Mouse (Mus musculus) G1E (cell line): ENCODE measurements at regions not wholly inside any gene's neighbourhood (a gene's known extent, or its start where the extent isn't known, plus 50 kb on each side); places are given as distances from the start of the nearest gene placed in this dataset.

ENCODE experiments used
- ATAC-seq: 2 replicates; pipeline ENCODE4 v1.8.0; 2016; ENCODE audit warnings: mild to moderate bottlenecking; ENCODE audit not compliant: insufficient number of reproducible peaks, poor library complexity, low FRiP score, severe bottlenecking; ENCODE audit errors: extremely low read depth
- DNase-seq: peaks from one replicate; pipeline ENCODE4 v3.0.0; 2012; ENCODE audit warnings: low spot score
- H3K27me3 ChIP-seq: 2 replicates; pipeline ENCODE4 v1.6.1; 2012; ENCODE audit warnings: mild to moderate bottlenecking, low read length, inconsistent platforms; ENCODE audit not compliant: insufficient read depth
- H3K36me3 ChIP-seq: replicated peaks from 2 replicates; pipeline ENCODE3; 2012; ENCODE audit warnings: mild to moderate bottlenecking, inconsistent platforms
- H3K4me1 ChIP-seq: 2 replicates; pipeline ENCODE4 v1.6.1; 2012; ENCODE audit warnings: low read depth, low read length, inconsistent platforms, mixed read lengths; ENCODE audit not compliant: insufficient read depth
- H3K4me3 ChIP-seq: 2 replicates; pipeline ENCODE4 v1.5.1; 2012; ENCODE audit warnings: low read depth, mild to moderate bottlenecking, inconsistent platforms, low read length, moderate library complexity, mixed read lengths
- H3K9me3 ChIP-seq: replicated peaks from 2 replicates; pipeline ENCODE4 v1.6.1; 2012; ENCODE audit warnings: inconsistent platforms
- CTCF ChIP-seq: IDR thresholded peaks from 2 replicates; pipeline ENCODE4 v1.5.1; 2012; ENCODE audit warnings: low read depth, low read length, inconsistent platforms, mixed read lengths
- GATA1 ChIP-seq: IDR thresholded peaks from 2 replicates; pipeline ENCODE4 v1.6.1; 2012; ENCODE audit warnings: borderline replicate concordance, low read length, inconsistent platforms, mixed read lengths
- GATA2 ChIP-seq: IDR thresholded peaks from 2 replicates; pipeline ENCODE4 v1.6.1; 2012; ENCODE audit warnings: low read depth, low read length, inconsistent platforms, borderline replicate concordance
- POLR2AphosphoS5 ChIP-seq: IDR thresholded peaks from 2 replicates; pipeline ENCODE4 v1.6.1; 2012; ENCODE audit warnings: low read depth, low read length, inconsistent platforms; ENCODE audit not compliant: insufficient replicate concordance
- TAL1 ChIP-seq: conservative IDR thresholded peaks from 2 replicates; pipeline ENCODE4 v1.6.1; 2012; ENCODE audit warnings: low read depth, low read length, inconsistent platforms, mixed read lengths

DNA sequence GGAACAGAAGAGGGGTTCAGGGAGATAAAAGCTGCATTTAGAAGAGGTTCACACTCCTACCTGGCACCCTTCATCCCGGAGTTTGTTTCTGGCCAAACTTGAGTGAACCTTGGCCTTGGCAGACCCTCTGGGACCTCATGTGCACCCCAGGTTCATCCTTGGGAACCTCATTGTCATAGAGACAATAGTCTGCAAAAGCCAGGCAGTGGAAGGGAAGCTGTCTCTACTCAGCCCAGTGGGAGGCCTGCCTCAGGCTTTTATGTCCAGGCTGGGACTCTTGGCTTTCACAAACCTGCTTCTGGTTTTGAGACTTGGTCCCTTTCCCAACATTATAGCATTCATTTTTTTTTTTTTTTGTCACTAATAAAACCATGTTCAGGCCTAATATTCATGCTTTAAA lies 80.3 kb upstream of the Ctbp2 start:
- no peaks in the 10 kb centered on the region for H3K36me3 ChIP-seq
- no peaks in the 10 kb centered on the region for H3K9me3 ChIP-seq
- no peak for DNase-seq
- no peak overlapping the region for H3K4me3 ChIP-seq
- no peak for ATAC-seq
- no peak for TF ChIP-seq POLR2AphosphoS5
- no peak for TF ChIP-seq GATA1
- TF ChIP-seq TAL1: no peak
- TF ChIP-seq GATA2: no peak
- TF ChIP-seq CTCF: no peak
- no peaks in the 10 kb centered on the region for H3K27me3 ChIP-seq
- no peaks in the 10 kb centered on the region for H3K4me1 ChIP-seq

DNA sequence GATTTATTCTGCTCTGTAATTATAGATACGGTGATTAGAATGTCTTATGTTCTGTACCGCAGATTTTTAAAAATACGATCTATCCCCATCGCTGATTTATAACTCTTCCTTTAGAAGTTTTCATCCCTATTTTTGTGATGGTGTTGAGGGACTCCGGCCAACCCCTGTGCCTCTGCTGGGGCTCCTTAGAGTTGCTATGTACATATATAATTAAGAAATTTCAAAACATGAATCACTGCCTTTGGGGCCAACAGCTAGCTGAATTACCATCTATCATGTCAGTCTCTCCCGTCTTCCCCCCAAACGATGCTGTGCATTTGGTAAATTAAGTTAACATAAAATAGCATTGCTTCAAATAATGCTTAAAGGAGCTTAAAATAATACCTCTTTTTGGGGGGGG lies 79.8 kb upstream of the Ctbp2 start:
- Histone ChIP-seq H3K4me3 (no peak overlapping the region), H3K36me3 (no peaks in the 10 kb centered on the region), H3K9me3 (no peaks in the 10 kb centered on the region), H3K4me1 (no peaks in the 10 kb centered on the region), H3K27me3 (no peaks in the 10 kb centered on the region)
- ATAC-seq (no peak), DNase-seq (no peak)
- TF ChIP-seq GATA2: no peak

GRCm38 (mm10) chr7:133202092-133202880 lies 78.1 kb upstream of the Ctbp2 start:
- Histone ChIP-seq H3K36me3 (no peaks in the 10 kb centered on the region), H3K27me3 (no peaks in the 10 kb centered on the region), H3K4me1 (no peaks in the 10 kb centered on the region), H3K4me3 (no peak overlapping the region), H3K9me3 (no peaks in the 10 kb centered on the region)
- ATAC-seq (no peak), DNase-seq (no peak)
- TF ChIP-seq TAL1 (no peak), GATA1 (no peak), GATA2 (no peak), POLR2AphosphoS5 (no peak), CTCF (no peak)

DNA sequence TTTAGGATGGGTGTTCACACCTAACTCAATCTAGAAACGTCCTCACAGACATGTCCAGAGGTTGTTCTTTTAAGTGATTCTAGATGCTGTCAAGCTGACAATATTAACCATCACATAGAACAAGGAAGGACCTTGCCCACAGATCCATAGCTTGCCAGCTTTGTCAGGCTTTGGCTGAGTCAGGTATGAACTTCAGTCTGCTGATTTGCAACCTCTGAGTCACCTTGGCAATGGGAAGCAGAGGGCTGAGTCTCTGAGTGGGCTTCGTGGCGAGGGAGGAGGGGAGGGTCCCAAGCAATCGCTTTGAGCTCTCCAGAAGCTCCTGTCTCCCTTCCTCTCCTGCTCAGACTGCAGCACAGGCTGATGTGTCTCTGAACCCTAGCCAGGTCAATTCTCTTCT lies 74.9 kb upstream of the Ctbp2 start:
- H3K36me3 ChIP-seq: no peaks in the 10 kb centered on the region
- TF ChIP-seq TAL1 (no peak), POLR2AphosphoS5 (no peak), GATA2 (no peak), GATA1 (no peak), CTCF (no peak)
- no peaks in the 10 kb centered on the region for H3K27me3 ChIP-seq

GRCm38 (mm10) chr7:133189880-133190462 lies 65.8 kb upstream of the Ctbp2 start:
- no peaks in the 10 kb centered on the region for H3K27me3 ChIP-seq
- H3K36me3 ChIP-seq: no peaks in the 10 kb centered on the region
- 0 out of 2 replicates have a peak, but pooled peaks cover 2% of the 10 kb centered on the region for H3K4me1 ChIP-seq
- H3K9me3 ChIP-seq: peaks cover 4% of the 10 kb centered on the region; the same call in 1 of the 2 replicates
- no peak for TF ChIP-seq POLR2AphosphoS5
- TF ChIP-seq GATA1: no peak
- DNase-seq (no peak), ATAC-seq (no peak)
- H3K4me3 ChIP-seq: no peak overlapping the region

More for the DNA sequence above, 74.9 kb upstream of the Ctbp2 start:
- ATAC-seq: no peak
- no peaks in the 10 kb centered on the region for H3K4me1 ChIP-seq
- DNase-seq: no peak
- H3K9me3 ChIP-seq: no peaks in the 10 kb centered on the region
- H3K4me3 ChIP-seq: no peak overlapping the region

GRCm38 (mm10) chr7:133185931-133186601 lies 61.9 kb upstream of the Ctbp2 start:
- no peaks in the 10 kb centered on the region for H3K9me3 ChIP-seq
- no peak overlapping the region for H3K4me3 ChIP-seq
- no peaks in the 10 kb centered on the region for H3K27me3 ChIP-seq
- no peak for TF ChIP-seq GATA2
- no peak for TF ChIP-seq TAL1
- no peak for TF ChIP-seq CTCF
- no peak for TF ChIP-seq POLR2AphosphoS5
- TF ChIP-seq GATA1: no peak
- H3K4me1 ChIP-seq: 0 out of 2 replicates have a peak, but pooled peaks cover 2% of the 10 kb centered on the region
- ATAC-seq (no peak), DNase-seq (no peak)
- H3K36me3 ChIP-seq: no peaks in the 10 kb centered on the region
